Mouse (Mus musculus) cerebellum, adult 2 months (tissue): ENCODE measurements around the gene Pde2a.

ENCODE experiments used
- CTCF ChIP-seq: fragments of 200-500 bp; IDR thresholded peaks from 2 replicates; pipeline ENCODE4 v1.5.1; 2011; ENCODE audit warnings: low read depth, mild to moderate bottlenecking, control low read depth, low read length, moderate library complexity, borderline replicate concordance; ENCODE audit not compliant: insufficient read depth
- POLR2A ChIP-seq: fragments of 200-500 bp; IDR thresholded peaks from 2 replicates; pipeline ENCODE4 v1.6.1; 2011; ENCODE audit warnings: low read length, control low read depth, borderline replicate concordance; ENCODE audit not compliant: insufficient read depth

- TF ChIP-seq CTCF: peak; percentile 66
- TF ChIP-seq POLR2A: no peak
Observed at GRCm38 (mm10) chr7:101503351-101503750, 81.9 kb downstream of the Pde2a start.
